Mouse (Mus musculus): ENCODE measurements around the gene Fam118b. TPM values are rescaled to one million over a fixed set of nuclear protein-coding genes. Genes with fewer than 3 reads are reported as not detected.

The Fam118b gene
- polyA plus RNA-seq (2015; fragmentation: Nextera tagmentation; extraction: Ambion mirVana), result 36.3 and 39.8 TPM in 2 replicates

GRCm38 (mm10) chr9:35267146-35267975 lies at the start of gene Fam118b, which contains the start of gene Rpusd4:
Fam118b (minus strand) TSS chr9:35267805.
Rpusd4 (plus strand) TSS chr9:35267865.
- ATAC-seq (ENCODE audit: low FRiP score, low TSS enrichment), result peak; percentile 96
- Histone ChIP-seq H3K4me3 (ENCODE audit: low read length) (peak within 1 kb of the TSS; percentile 74), H3K36me3 (ENCODE audit: insufficient read depth, low read length) (peaks cover 2% of the 10 kb centered on the region; the same call in 1 of the 2 replicates), H3K9ac (replicated peaks; ENCODE audit: low read length) (peak within 1 kb of the TSS; percentile 73), H3K27me3 (ENCODE audit: insufficient read depth, low read length) (no peaks in the 10 kb centered on the region), H3K27ac (ENCODE audit: low read length) (peak within 1 kb of the TSS; percentile 72), H3K9me3 (ENCODE audit: low read length) (no peaks in the 10 kb centered on the region), H3K4me2 (replicated peaks; ENCODE audit: low read depth, low read length) (peak within 1 kb of the TSS; percentile 67), H3K4me1 (ENCODE audit: insufficient read depth, low read length) (peaks cover 20% of the 10 kb centered on the region)
- WGBS, result under 1% methylated on average over 62 of the region's 62 CpGs

GRCm38 (mm10) chr9:35316771-35317211 lies 49.2 kb upstream of the Fam118b start:
- Histone ChIP-seq H3K36me3 (ENCODE audit: insufficient read depth, low read length) (no peaks in the 10 kb centered on the region), H3K4me3 (ENCODE audit: low read length) (no peak overlapping the region), H3K27me3 (ENCODE audit: insufficient read depth, low read length) (peaks cover 2% of the 10 kb centered on the region; the same call in 1 of the 2 replicates), H3K9ac (replicated peaks; ENCODE audit: low read length) (no peak overlapping the region), H3K27ac (ENCODE audit: low read length) (peak overlapping the region; percentile 25; the same call in 1 of the 2 replicates), H3K4me1 (ENCODE audit: insufficient read depth, low read length) (peaks cover 26% of the 10 kb centered on the region), H3K4me2 (replicated peaks; ENCODE audit: low read depth, low read length) (no peak overlapping the region), H3K9me3 (ENCODE audit: low read length) (no peaks in the 10 kb centered on the region)
- WGBS, result 45% methylated on average over 3 of the region's 3 CpGs
- ATAC-seq (ENCODE audit: low FRiP score, low TSS enrichment), result 0 out of 2 replicates have a peak, but pooled peaks have one; percentile 24

GRCm38 (mm10) chr9:35314254-35314653 lies 46.6 kb upstream of the Fam118b start:
- ATAC-seq (ENCODE audit: low FRiP score, low TSS enrichment), result no peak
- Histone ChIP-seq H3K9me3 (ENCODE audit: low read length) (no peaks in the 10 kb centered on the region), H3K27me3 (ENCODE audit: insufficient read depth, low read length) (no peaks in the 10 kb centered on the region), H3K4me3 (ENCODE audit: low read length) (no peak overlapping the region), H3K36me3 (ENCODE audit: insufficient read depth, low read length) (no peaks in the 10 kb centered on the region), H3K27ac (ENCODE audit: low read length) (no peak overlapping the region), H3K4me2 (replicated peaks; ENCODE audit: low read depth, low read length) (no peak overlapping the region), H3K4me1 (ENCODE audit: insufficient read depth, low read length) (peaks cover 26% of the 10 kb centered on the region), H3K9ac (replicated peaks; ENCODE audit: low read length) (no peak overlapping the region)
- 61% methylated on average over 1 of the region's 1 CpGs for WGBS

- Histone ChIP-seq H3K36me3 (ENCODE audit: insufficient read depth, low read length) (no peaks in the 10 kb centered on the region), H3K4me3 (ENCODE audit: low read length) (no peak overlapping the region), H3K9me3 (ENCODE audit: low read length) (no peaks in the 10 kb centered on the region), H3K27me3 (ENCODE audit: insufficient read depth, low read length) (no peaks in the 10 kb centered on the region), H3K4me2 (replicated peaks; ENCODE audit: low read depth, low read length) (no peak overlapping the region), H3K9ac (replicated peaks; ENCODE audit: low read length) (no peak overlapping the region), H3K4me1 (ENCODE audit: insufficient read depth, low read length) (peaks cover 21% of the 10 kb centered on the region), H3K27ac (ENCODE audit: low read length) (no peak overlapping the region)
- 37% methylated on average over 4 of the region's 4 CpGs for WGBS
- ATAC-seq (ENCODE audit: low FRiP score, low TSS enrichment), result no peak
Observed at GRCm38 (mm10) chr9:35313601-35314000, 46.0 kb upstream of the Fam118b start.

- no peak overlapping the region for H3K9ac ChIP-seq (replicated peaks; ENCODE audit: low read length)
- no peak overlapping the region for H3K27ac ChIP-seq (ENCODE audit: low read length)
- H3K4me3 ChIP-seq (ENCODE audit: low read length), result no peak overlapping the region
- H3K36me3 ChIP-seq (ENCODE audit: insufficient read depth, low read length), result no peaks in the 10 kb centered on the region
- H3K4me1 ChIP-seq (ENCODE audit: insufficient read depth, low read length), result peaks cover 10% of the 10 kb centered on the region
- H3K4me2 ChIP-seq (replicated peaks; ENCODE audit: low read depth, low read length), result no peak overlapping the region
- no peak for ATAC-seq (ENCODE audit: low FRiP score, low TSS enrichment)
- H3K9me3 ChIP-seq (ENCODE audit: low read length), result no peaks in the 10 kb centered on the region
- no peaks in the 10 kb centered on the region for H3K27me3 ChIP-seq (ENCODE audit: insufficient read depth, low read length)
- 55% methylated on average over 3 of the region's 3 CpGs for whole genome bisulfite sequencing
Observed at GRCm38 (mm10) chr9:35312516-35312915, 44.9 kb upstream of the Fam118b start.

- 71% methylated on average over 6 of the region's 6 CpGs for WGBS
- Histone ChIP-seq H3K27me3 (ENCODE audit: insufficient read depth, low read length) (no peaks in the 10 kb centered on the region), H3K4me1 (ENCODE audit: insufficient read depth, low read length) (no peaks in the 10 kb centered on the region), H3K27ac (ENCODE audit: low read length) (no peak overlapping the region), H3K9ac (replicated peaks; ENCODE audit: low read length) (no peak overlapping the region), H3K4me2 (replicated peaks; ENCODE audit: low read depth, low read length) (no peak overlapping the region), H3K4me3 (ENCODE audit: low read length) (no peak overlapping the region), H3K9me3 (ENCODE audit: low read length) (no peaks in the 10 kb centered on the region), H3K36me3 (ENCODE audit: insufficient read depth, low read length) (no peaks in the 10 kb centered on the region)
- ATAC-seq (ENCODE audit: low FRiP score, low TSS enrichment), result no peak
Observed at GRCm38 (mm10) chr9:35310377-35310776, 42.8 kb upstream of the Fam118b start.

GRCm38 (mm10) chr9:35307461-35307860 lies 39.9 kb upstream of the Fam118b start:
- H3K27me3 ChIP-seq (ENCODE audit: insufficient read depth, low read length), result no peaks in the 10 kb centered on the region
- H3K4me3 ChIP-seq (ENCODE audit: low read length), result no peak overlapping the region
- H3K9ac ChIP-seq (replicated peaks; ENCODE audit: low read length), result no peak overlapping the region
- H3K36me3 ChIP-seq (ENCODE audit: insufficient read depth, low read length), result no peaks in the 10 kb centered on the region
- 66% methylated on average over 7 of the region's 7 CpGs for WGBS
- no peaks in the 10 kb centered on the region for H3K4me1 ChIP-seq (ENCODE audit: insufficient read depth, low read length)
- ATAC-seq (ENCODE audit: low FRiP score, low TSS enrichment), result no peak
- no peaks in the 10 kb centered on the region for H3K9me3 ChIP-seq (ENCODE audit: low read length)
- no peak overlapping the region for H3K27ac ChIP-seq (ENCODE audit: low read length)
- H3K4me2 ChIP-seq (replicated peaks; ENCODE audit: low read depth, low read length), result no peak overlapping the region

GRCm38 (mm10) chr9:35302172-35302571 lies 34.6 kb upstream of the Fam118b start:
- Histone ChIP-seq H3K27ac (ENCODE audit: low read length) (no peak overlapping the region), H3K27me3 (ENCODE audit: insufficient read depth, low read length) (no peaks in the 10 kb centered on the region), H3K36me3 (ENCODE audit: insufficient read depth, low read length) (no peaks in the 10 kb centered on the region), H3K4me2 (replicated peaks; ENCODE audit: low read depth, low read length) (no peak overlapping the region), H3K9me3 (ENCODE audit: low read length) (no peaks in the 10 kb centered on the region), H3K9ac (replicated peaks; ENCODE audit: low read length) (no peak overlapping the region), H3K4me1 (ENCODE audit: insufficient read depth, low read length) (no peaks in the 10 kb centered on the region), H3K4me3 (ENCODE audit: low read length) (no peak overlapping the region)
- no peak for ATAC-seq (ENCODE audit: low FRiP score, low TSS enrichment)
- 94% methylated on average over 3 of the region's 3 CpGs for WGBS

- Histone ChIP-seq H3K4me1 (ENCODE audit: insufficient read depth, low read length) (no peaks in the 10 kb centered on the region), H3K9me3 (ENCODE audit: low read length) (no peaks in the 10 kb centered on the region), H3K27ac (ENCODE audit: low read length) (no peak overlapping the region), H3K36me3 (ENCODE audit: insufficient read depth, low read length) (no peaks in the 10 kb centered on the region), H3K27me3 (ENCODE audit: insufficient read depth, low read length) (no peaks in the 10 kb centered on the region), H3K4me3 (ENCODE audit: low read length) (no peak overlapping the region), H3K4me2 (replicated peaks; ENCODE audit: low read depth, low read length) (no peak overlapping the region), H3K9ac (replicated peaks; ENCODE audit: low read length) (no peak overlapping the region)
- no peak for ATAC-seq (ENCODE audit: low FRiP score, low TSS enrichment)
Observed at GRCm38 (mm10) chr9:35297791-35298190, 30.2 kb upstream of the Fam118b start.

GRCm38 (mm10) chr9:35293465-35293864 lies 25.9 kb upstream of the Fam118b start:
- Histone ChIP-seq H3K27ac (ENCODE audit: low read length) (no peak overlapping the region), H3K9me3 (ENCODE audit: low read length) (no peaks in the 10 kb centered on the region), H3K4me3 (ENCODE audit: low read length) (no peak overlapping the region), H3K4me1 (ENCODE audit: insufficient read depth, low read length) (no peaks in the 10 kb centered on the region), H3K36me3 (ENCODE audit: insufficient read depth, low read length) (no peaks in the 10 kb centered on the region), H3K9ac (replicated peaks; ENCODE audit: low read length) (no peak overlapping the region), H3K4me2 (replicated peaks; ENCODE audit: low read depth, low read length) (no peak overlapping the region), H3K27me3 (ENCODE audit: insufficient read depth, low read length) (no peaks in the 10 kb centered on the region)
- WGBS, result 88% methylated on average over 5 of the region's 5 CpGs
- no peak for ATAC-seq (ENCODE audit: low FRiP score, low TSS enrichment)

All from kidney, embryonic 16.5 days (tissue).